Mouse (Mus musculus): Measurements from ENCODE around the gene Wtap.
"Not testable (repeated sequence)": the region's sequence is repeated elsewhere in the genome, so short reads cannot be mapped to it uniquely, and the experiment has no call there.

DNA sequence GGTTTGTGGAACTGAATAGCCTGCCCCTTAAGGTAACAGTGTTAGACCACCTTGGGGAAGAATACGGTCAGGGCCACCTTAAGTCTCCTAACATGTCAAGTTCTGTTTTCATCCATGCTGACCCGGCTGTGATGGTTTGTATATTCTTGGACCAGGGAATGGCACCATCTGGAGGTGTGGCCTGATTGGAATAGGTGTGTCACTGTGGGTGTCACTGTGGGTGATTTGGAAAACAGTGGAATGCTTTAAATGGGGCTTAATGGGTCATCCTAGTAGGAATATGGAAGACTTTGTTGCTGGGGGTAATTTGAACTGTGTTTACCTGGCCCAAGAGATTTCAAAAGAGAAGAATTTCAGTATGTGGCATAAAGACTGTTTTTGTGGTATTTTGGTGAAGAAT, 10.5 kb upstream of the Wtap start:
- not testable (repeated sequence) for TF ChIP-seq CTCF (IDR thresholded peaks at IDR 0.05; ENCODE audit: extremely low read depth, insufficient read length, insufficient replicate concordance, low read depth, low read length); POLR2A (IDR thresholded peaks at IDR 0.05; ENCODE audit: low read depth, low read length)

All from small intestine, adult 2 months (tissue).